Mouse (Mus musculus) MEL (cell line): ENCODE measurements around the gene Ppp2r2c. TPM values are rescaled to one million over a fixed set of nuclear protein-coding genes. Genes with fewer than 3 reads are reported as not detected.

Experiments
- DNase-seq: peaks from one replicate; pipeline ENCODE4 v3.0.0; 2011; ENCODE audit warnings: low read depth, low spot score
- H3K27ac ChIP-seq: 2 replicates; pipeline ENCODE4 v1.5.1; 2012; ENCODE audit warnings: low read depth, mild to moderate bottlenecking, control low read depth, low read length, moderate library complexity; ENCODE audit not compliant: control insufficient read depth
- H3K27me3 ChIP-seq, 2 experiments: fragments of 150-350 bp in 1 of 2; sonication (generic) in 1 of 2; 2 replicates each; pipeline ENCODE4 v1.6.1; 2012; ENCODE audit warnings: low read length in 2 of 2, mild to moderate bottlenecking in 2 of 2, improper control_type of control experiment in 1 of 2, moderate library complexity in 1 of 2; ENCODE audit not compliant: insufficient read depth in 2 of 2, control insufficient read depth in 1 of 2
- H3K36me3 ChIP-seq, 2 experiments: 2 replicates each; pipeline ENCODE4 v1.6.1; 2012 to 2014; ENCODE audit warnings: low read length in 2 of 2, improper control_type of control experiment in 1 of 2, inconsistent platforms in 1 of 2, mild to moderate bottlenecking in 1 of 2; ENCODE audit not compliant: insufficient read depth in 2 of 2, control insufficient read depth in 1 of 2
- H3K4me1 ChIP-seq, 2 experiments: fragments of 150-350 bp in 1 of 2; sonication (generic) in 1 of 2; 2 replicates each; pipeline ENCODE4 v1.6.1; 2012; ENCODE audit warnings: low read length in 2 of 2, improper control_type of control experiment in 1 of 2, mild to moderate bottlenecking in 1 of 2; ENCODE audit not compliant: insufficient read depth in 2 of 2, control insufficient read depth in 1 of 2
- H3K4me3 ChIP-seq, 2 experiments: fragments of 150-350 bp in 1 of 2; sonication (generic) in 1 of 2; 2 replicates each; pipeline ENCODE4 v1.5.1; 2012; ENCODE audit warnings: low read depth in 2 of 2, low read length in 2 of 2, mild to moderate bottlenecking in 2 of 2, moderate library complexity in 2 of 2, control low read depth in 1 of 2, improper control_type of control experiment in 1 of 2; ENCODE audit not compliant: control insufficient read depth in 1 of 2, insufficient read depth in 1 of 2
- H3K79me2 ChIP-seq: 2 replicates; pipeline ENCODE4 v1.6.1; 2012; ENCODE audit warnings: mild to moderate bottlenecking, low read length, moderate library complexity; ENCODE audit not compliant: control insufficient read depth, poor library complexity, insufficient read depth
- H3K9ac ChIP-seq: 2 replicates; pipeline ENCODE4 v1.6.1; 2012; ENCODE audit warnings: low read depth, mild to moderate bottlenecking, control low read depth, low read length, moderate library complexity; ENCODE audit not compliant: control insufficient read depth, poor library complexity, severe bottlenecking
- H3K9me3 ChIP-seq: fragments of 150-350 bp; sonication (generic); replicated peaks from 2 replicates; pipeline ENCODE4 v1.6.1; 2012; ENCODE audit warnings: mild to moderate bottlenecking, low read length, improper control_type of control experiment, moderate library complexity; ENCODE audit not compliant: insufficient read depth
- CHD1 ChIP-seq: IDR thresholded peaks from 2 replicates; pipeline ENCODE4 v1.6.1; 2012; ENCODE audit warnings: low read depth, mild to moderate bottlenecking, inconsistent platforms, low read length, improper control_type of control experiment
- CHD2 ChIP-seq: IDR thresholded peaks from 2 replicates; pipeline ENCODE4 v1.6.1; 2011; ENCODE audit warnings: low read length, improper control_type of control experiment
- CTCF ChIP-seq, 3 experiments: IDR thresholded peaks in 2 of 3; conservative IDR thresholded peaks in 1 of 3; 2 replicates each; pipeline ENCODE4 v1.5.1; 2011 to 2012; ENCODE audit warnings: low read length in 3 of 3, low read depth in 2 of 3, mild to moderate bottlenecking in 2 of 3, improper control_type of control experiment in 1 of 3, inconsistent platforms in 1 of 3, mixed read lengths in 1 of 3, moderate library complexity in 1 of 3; ENCODE audit not compliant: control insufficient read depth in 1 of 3, insufficient read depth in 1 of 3, poor library complexity in 1 of 3, severe bottlenecking in 1 of 3
- E2F4 ChIP-seq: IDR thresholded peaks from 2 replicates; pipeline ENCODE4 v1.6.1; 2011; ENCODE audit warnings: low read depth, low read length, improper control_type of control experiment, borderline replicate concordance
- ELF1 ChIP-seq: IDR thresholded peaks from 2 replicates; pipeline ENCODE4 v1.6.1; 2014; ENCODE audit warnings: low read depth, mild to moderate bottlenecking, inconsistent platforms, low read length, improper control_type of control experiment, moderate library complexity
- MEF2A ChIP-seq: IDR thresholded peaks from 2 replicates; pipeline ENCODE4 v1.6.1; 2014; ENCODE audit warnings: low read depth, mild to moderate bottlenecking, inconsistent platforms, low read length, improper control_type of control experiment; ENCODE audit not compliant: poor library complexity, insufficient replicate concordance, severe bottlenecking; ENCODE audit errors: extremely low read depth
- MXI1 ChIP-seq: IDR thresholded peaks from 2 replicates; pipeline ENCODE4 v1.6.1; 2011; ENCODE audit warnings: mild to moderate bottlenecking, low read depth, low read length, improper control_type of control experiment
- NELFE ChIP-seq: IDR thresholded peaks from 2 replicates; pipeline ENCODE4 v1.6.1; 2011; ENCODE audit warnings: low read depth, low read length, improper control_type of control experiment
- NRF1 ChIP-seq: IDR thresholded peaks from 2 replicates; pipeline ENCODE4 v1.6.1; 2014; ENCODE audit warnings: low read depth, mild to moderate bottlenecking, inconsistent platforms, low read length, improper control_type of control experiment, moderate library complexity; ENCODE audit not compliant: poor library complexity, insufficient read depth, severe bottlenecking
- POLR2AphosphoS5 ChIP-seq: IDR thresholded peaks from 2 replicates; pipeline ENCODE4 v1.6.1; 2012; ENCODE audit warnings: low read depth, borderline replicate concordance, mild to moderate bottlenecking, inconsistent platforms, low read length, moderate library complexity, mixed read lengths
- RAD21 ChIP-seq: IDR thresholded peaks from 2 replicates; pipeline ENCODE4 v1.6.1; 2011; ENCODE audit warnings: mild to moderate bottlenecking, low read depth, low read length, improper control_type of control experiment
- TAL1 ChIP-seq: IDR thresholded peaks from 2 replicates; pipeline ENCODE4 v1.6.1; 2012; ENCODE audit warnings: mild to moderate bottlenecking, inconsistent platforms, low read length, moderate library complexity, mixed read lengths
- TCF12 ChIP-seq: IDR thresholded peaks from 2 replicates; pipeline ENCODE4 v1.6.1; 2014; ENCODE audit warnings: low read depth, mild to moderate bottlenecking, inconsistent platforms, low read length, improper control_type of control experiment, moderate library complexity
- UBTF ChIP-seq: IDR thresholded peaks from 2 replicates; pipeline ENCODE4 v1.6.1; 2012; ENCODE audit warnings: low read depth, mild to moderate bottlenecking, inconsistent platforms, low read length, improper control_type of control experiment, moderate library complexity, borderline replicate concordance; ENCODE audit not compliant: insufficient read depth
- USF1 ChIP-seq: IDR thresholded peaks from 2 replicates; pipeline ENCODE4 v1.6.1; 2014; ENCODE audit warnings: low read depth, mild to moderate bottlenecking, inconsistent platforms, low read length, improper control_type of control experiment, moderate library complexity
- ZKSCAN1 ChIP-seq: IDR thresholded peaks from 2 replicates; pipeline ENCODE4 v1.6.1; 2012; ENCODE audit warnings: low read depth, mild to moderate bottlenecking, inconsistent platforms, low read length, improper control_type of control experiment, moderate library complexity
- polyA plus RNA-seq, 2 experiments: library from polyadenylated mRNA; stranded (reverse) in 1 of 2; unstranded in 1 of 2; fragments of >175 nt in 1 of 2; fragments of >200 nt in 1 of 2; gene quantifications; 2 replicates each; pipeline versions ENCODE4 v1.2.1 to v1.2.4; 2012; ENCODE audit warnings: low replicate concordance in 2 of 2, low read depth in 1 of 2; ENCODE audit not compliant: insufficient read length in 2 of 2, insufficient read depth in 1 of 2, missing spikeins in 1 of 2
- total RNA-seq: library from RNA; depleted of rRNA; stranded (reverse); fragments of 300-350 nt; gene quantifications from 2 replicates; pipeline ENCODE4 v1.2.3, GENCODE M21; 2012

The Ppp2r2c gene
- total and polyA plus RNA-seq, 3 experiments, result not detected

DNA sequence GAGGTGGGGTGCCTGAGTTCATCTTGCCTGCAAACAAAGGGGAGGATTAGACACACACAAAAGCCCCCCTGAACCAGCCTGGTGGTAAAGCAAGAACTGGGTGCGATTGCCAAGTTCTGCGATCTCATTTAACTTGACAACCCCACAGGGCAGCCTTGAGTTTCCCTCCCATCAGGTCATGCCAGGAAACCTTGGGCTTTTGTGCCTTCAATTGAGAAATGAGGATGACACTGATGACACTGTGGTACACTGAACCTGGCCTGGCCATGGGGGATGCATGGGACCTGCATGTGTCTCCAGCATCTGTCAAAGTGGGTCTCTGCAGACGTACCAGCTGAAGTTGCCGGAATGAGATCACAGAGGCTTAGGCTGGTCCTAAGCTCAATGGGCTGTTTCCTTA lies 114.0 kb downstream of the Ppp2r2c start:
- TF ChIP-seq ELF1 (no peak), ZKSCAN1 (no peak), TCF12 (no peak), NRF1 (no peak), POLR2AphosphoS5 (no peak), CTCF (IDR thresholded peaks at IDR 0.05 in 2 of 3, conservative IDR thresholded peaks at IDR 0.05 in 1 of 3; ENCODE audit: control insufficient read depth in 1 of 3, insufficient read depth in 1 of 3, low read depth in 2 of 3, low read length in 3 of 3, poor library complexity in 1 of 3, severe bottlenecking in 1 of 3) (no peak), UBTF (no peak), CHD2 (no peak), RAD21 (no peak), MEF2A (no peak), USF1 (no peak), NELFE (no peak), E2F4 (no peak), TAL1 (no peak), CHD1 (no peak)
- TF ChIP-seq, all 39 proteins: peak for 0
- Histone ChIP-seq H3K9me3 (no peaks in the 10 kb centered on the region), H3K27ac (no peak overlapping the region), H3K4me1 (no peaks in the 10 kb centered on the region), H3K9ac (no peak overlapping the region), H3K36me3 (no peaks in the 10 kb centered on the region), H3K79me2 (no peaks in the 10 kb centered on the region), H3K4me3 (no peak overlapping the region), H3K27me3 (no peaks in the 10 kb centered on the region)
- DNase-seq, result no peak

DNA sequence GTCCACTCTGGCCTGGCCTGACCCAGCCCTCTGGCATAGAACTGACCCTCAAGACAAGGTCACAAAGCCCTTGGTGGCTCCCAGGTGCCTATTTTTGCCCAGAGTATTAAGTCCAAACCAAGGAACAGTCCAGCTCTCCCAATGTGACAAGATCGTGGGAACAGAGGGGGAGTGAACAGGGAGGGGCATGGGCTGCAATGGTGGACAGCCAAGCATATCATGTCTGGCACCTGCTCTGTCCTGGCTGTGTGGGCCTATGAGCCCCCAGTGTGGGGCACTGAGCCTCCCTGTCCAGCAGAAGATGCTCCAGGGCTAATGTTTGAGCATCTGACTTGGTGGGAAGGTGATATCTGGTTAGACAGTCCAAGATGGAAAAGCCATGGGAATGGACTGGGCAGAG lies 118.3 kb downstream of the Ppp2r2c start:
- H3K9ac ChIP-seq, result no peak overlapping the region
- H3K9me3 ChIP-seq, result no peaks in the 10 kb centered on the region
- H3K27ac ChIP-seq, result no peak overlapping the region
- TF ChIP-seq TAL1 (0 out of 2 replicates have a peak, but pooled peaks have one; percentile 5), MXI1 (no peak)
- no peak overlapping the region for H3K4me3 ChIP-seq
- DNase-seq, result no peak
- H3K36me3 ChIP-seq, result no peaks in the 10 kb centered on the region
- no peaks in the 10 kb centered on the region for H3K4me1 ChIP-seq
- no peaks in the 10 kb centered on the region for H3K79me2 ChIP-seq
- no peaks in the 10 kb centered on the region for H3K27me3 ChIP-seq
